Comparison of ENCODE assay signal across 8 mouse cellular contexts in genomic region chr1:63446047-63446704, GRCm38 (mm10). TPM values are rescaled to one million over a fixed set of nuclear protein-coding genes. Genes with fewer than 3 reads are reported as not detected.
DNase-seq lines count a peak whose midpoint lies in the region; ATAC-seq and TF ChIP-seq lines count a peak whose summit lies in the region.

No protein-coding gene starts in this region.

- peak overlapping the region; percentile 54 for H3K27ac ChIP-seq in forebrain, embryonic 15.5 days (replicated peaks)

- H3K9ac ChIP-seq in forebrain, embryonic 15.5 days (replicated peaks) = peak overlapping the region; percentile 79

- no peaks in the 10 kb centered on the region for H3K27me3 ChIP-seq in forebrain, embryonic 15.5 days
- H3K27me3 ChIP-seq in myocyte (ENCODE audit: control insufficient read depth, insufficient read depth, insufficient read length) = peaks cover 15% of the 10 kb centered on the region

- peaks cover 11% of the 10 kb centered on the region for H3K4me1 ChIP-seq in forebrain, embryonic 15.5 days

- H3K79me2 ChIP-seq in myocyte (ENCODE audit: control insufficient read depth, insufficient read depth) = no peaks in the 10 kb centered on the region

- ATAC-seq in forebrain, embryonic 15.5 days (replicated peaks) = peak; percentile 73
- no peak for ATAC-seq in megakaryocyte progenitor cell, adult 5-6 weeks (replicated peaks; ENCODE audit: poor library complexity)

- no peak overlapping the region for H3ac ChIP-seq in myocyte (ENCODE audit: control insufficient read depth, insufficient read length)

- no peak for TF ChIP-seq POLR2A in myocyte (IDR thresholded peaks at IDR 0.05; ENCODE audit: insufficient read length, low read depth)

- H3K4me3 ChIP-seq in forebrain, embryonic 15.5 days = peak overlapping the region; percentile 77
- H3K4me3 ChIP-seq in myocyte = no peak overlapping the region

- peak; percentile 31 to 40 for DNase-seq in adrenal gland, adult 18-20 months (ENCODE audit: low spot score in 2 of 2)
- no peak for DNase-seq in adrenal gland, postnatal 4 days (ENCODE audit: low spot score in 2 of 2)
- DNase-seq in right cerebral cortex, postnatal 25 days = peak; percentile 48
- DNase-seq in right cerebral cortex, postnatal 4 days = no peak
- DNase-seq in layer of hippocampus, postnatal 25 days (ENCODE audit: extremely low spot score in 1 of 2, low spot score in 1 of 2) = peak; percentile 16 to 40

- under 1% methylated on average over 62 of the region's 68 CpGs for WGBS in forebrain, embryonic 15.5 days

- no peaks in the 10 kb centered on the region for H3K9me3 ChIP-seq in forebrain, embryonic 15.5 days

- peak overlapping the region; percentile 96 for H3K4me2 ChIP-seq in forebrain, embryonic 15.5 days (replicated peaks)
- peak overlapping the region; percentile 24 for H3K4me2 ChIP-seq in myocyte (ENCODE audit: low read depth)

- H3K36me3 ChIP-seq in forebrain, embryonic 15.5 days = no peaks in the 10 kb centered on the region
- H3K36me3 ChIP-seq in myocyte (ENCODE audit: control insufficient read depth, insufficient read depth) = no peaks in the 10 kb centered on the region

TF ChIP-seq in myocyte, 11 proteins besides CTCF, POLR2A, EP300 and RAD21:
- TF ChIP-seq REST (IDR thresholded peaks at IDR 0.05; ENCODE audit: insufficient read depth, insufficient read length) = no peak
- TF ChIP-seq TCF12 (IDR thresholded peaks at IDR 0.05; ENCODE audit: insufficient read depth, poor library complexity, severe bottlenecking) = no peak
- no peak for TF ChIP-seq POLR2AphosphoS2 (IDR thresholded peaks at IDR 0.05; ENCODE audit: insufficient read length, low read depth)
- no peak for TF ChIP-seq TCF3 (IDR thresholded peaks at IDR 0.05; ENCODE audit: insufficient read length, low read depth)
- TF ChIP-seq CEBPB (IDR thresholded peaks at IDR 0.05; ENCODE audit: insufficient read depth, poor library complexity, severe bottlenecking) = no peak

RNA-seq across cellular contexts. Expression of gene Adam23, which starts 0.5 kb away (rescaled TPM):
- total RNA-seq in adrenal gland, adult 18-20 months (2021) = 10 to 100 TPM; 12.8 to 16.4 TPM
- total RNA-seq in adrenal gland, postnatal 4 days (2021) = 10 to 100 TPM; 18.5 to 21.2 TPM
- 10.2 and 10.6 TPM in 2 replicates for polyA plus RNA-seq in forebrain, embryonic 15.5 days (2015; fragmentation: Nextera tagmentation; extraction: Ambion mirVana)
- total RNA-seq in layer of hippocampus, postnatal 25 days (2021) = 100 to 1,000 TPM; 123 to 151 TPM
- 0.43 TPM for polyA plus RNA-seq in myocyte (2012; fragmentation: generic; extraction: Trizol)
- total RNA-seq in megakaryocyte progenitor cell, adult 5-6 weeks (2015) = not detected in 2 replicates
- total RNA-seq in megakaryocyte progenitor cell, adult 5-6 weeks (2017) = 0.37 TPM in 1 of 2 replicates, not detected in the other

Comparison
In these comparisons a context has a peak if more than half of its experiments do, and no peak if none do; other contexts are left out.
1. DNase-seq: peak in adrenal gland, adult 18-20 months (2 of 2), right cerebral cortex, postnatal 25 days (single experiment) and layer of hippocampus, postnatal 25 days (2 of 2); none in adrenal gland, postnatal 4 days (0 of 2) and right cerebral cortex, postnatal 4 days (single experiment).
2. RNA of gene Adam23, which starts 0.5 kb away (total RNA-seq): 123 to 151 TPM in layer of hippocampus, postnatal 25 days, 18.5 to 21.2 TPM in adrenal gland, postnatal 4 days and 12.8 to 16.4 TPM in adrenal gland, adult 18-20 months; 0.37 TPM in megakaryocyte progenitor cell, adult 5-6 weeks; every median in the first group is over 10 times any median in the second.